Mouse (Mus musculus) heart, postnatal 0 days (tissue): ENCODE measurements around the gene Rpl3.

ENCODE experiments used
- CTCF ChIP-seq: IDR thresholded peaks from 2 replicates; pipeline ENCODE4 v1.5.1; 2016; ENCODE audit warnings: antibody characterized with exemption, control low read depth, low read depth
- EP300 ChIP-seq: IDR thresholded peaks from 2 replicates; pipeline ENCODE4 v1.6.1; 2016; ENCODE audit warnings: antibody characterized with exemption, low read depth

- TF ChIP-seq CTCF (no peak), EP300 (no peak)
Observed at GRCm38 (mm10) chr15:80115866-80116794, 24.5 kb upstream of the Rpl3 start.
